Mouse (Mus musculus): ENCODE measurements at regions not wholly inside any gene's neighbourhood (a gene's known extent, or its start where the extent isn't known, plus 50 kb on each side); places are given as distances from the start of the nearest gene placed in this dataset.

DNA sequence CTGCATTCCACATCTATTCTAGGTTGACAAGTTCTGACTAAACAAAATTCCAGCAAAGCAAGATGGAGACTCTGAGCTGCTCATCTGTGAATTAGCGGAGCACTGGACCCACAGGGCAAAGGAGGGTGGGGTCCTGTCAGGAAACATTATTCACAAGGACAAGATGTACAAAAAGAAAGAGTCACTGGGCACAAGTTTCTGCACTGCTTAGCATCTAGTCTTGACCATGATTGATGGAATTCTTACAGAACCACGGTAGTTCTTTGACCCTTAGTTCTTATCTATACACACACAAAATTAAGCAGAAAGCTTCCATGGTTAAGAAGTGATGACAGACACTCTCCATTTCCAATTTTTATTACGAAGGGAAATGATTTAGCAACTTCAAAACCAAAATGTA, 267.6 kb downstream of the Mreg start:
- no peak overlapping the region for H3K4me2 ChIP-seq (replicated peaks)
- WGBS = 82% methylated on average over 3 of the region's 3 CpGs
- H3K36me3 ChIP-seq = no peaks in the 10 kb centered on the region
- no peaks in the 10 kb centered on the region for H3K9me3 ChIP-seq
- ATAC-seq (ENCODE audit: insufficient number of reproducible peaks, insufficient read depth, low FRiP score, low TSS enrichment) = no peak
- H3K27ac ChIP-seq = no peak overlapping the region
- H3K9ac ChIP-seq = no peak overlapping the region
- no peaks in the 10 kb centered on the region for H3K27me3 ChIP-seq
- no peak overlapping the region for H3K4me3 ChIP-seq
- H3K4me1 ChIP-seq = no peaks in the 10 kb centered on the region

DNA sequence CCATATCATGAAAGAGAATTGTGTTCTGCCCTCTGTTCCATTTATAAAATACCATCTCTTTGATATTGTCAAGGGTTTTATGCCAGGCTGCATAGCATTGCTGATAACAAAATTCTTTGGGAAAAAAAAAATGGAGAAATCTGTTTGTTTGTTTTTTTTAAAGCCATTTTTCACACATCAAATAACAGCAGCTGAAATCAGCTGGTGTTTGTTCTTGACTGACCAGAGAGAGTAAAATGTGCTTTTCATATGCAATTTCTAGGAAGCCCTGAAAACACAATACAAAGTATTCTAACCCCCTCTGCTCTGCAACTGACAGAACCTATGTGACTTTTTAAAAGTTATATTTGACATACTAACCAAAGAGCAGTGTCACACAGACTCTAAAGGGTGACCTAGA, 270.0 kb downstream of the Mreg start:
- no peak overlapping the region for H3K27ac ChIP-seq
- H3K9ac ChIP-seq = no peak overlapping the region
- H3K4me1 ChIP-seq = peaks cover under 1% of the 10 kb centered on the region; the same call in 1 of the 2 replicates
- no peaks in the 10 kb centered on the region for H3K27me3 ChIP-seq
- no peak overlapping the region for H3K4me3 ChIP-seq
- ATAC-seq (ENCODE audit: insufficient number of reproducible peaks, insufficient read depth, low FRiP score, low TSS enrichment) = no peak
- H3K9me3 ChIP-seq = no peaks in the 10 kb centered on the region
- no peaks in the 10 kb centered on the region for H3K36me3 ChIP-seq
- no peak overlapping the region for H3K4me2 ChIP-seq (replicated peaks)

DNA sequence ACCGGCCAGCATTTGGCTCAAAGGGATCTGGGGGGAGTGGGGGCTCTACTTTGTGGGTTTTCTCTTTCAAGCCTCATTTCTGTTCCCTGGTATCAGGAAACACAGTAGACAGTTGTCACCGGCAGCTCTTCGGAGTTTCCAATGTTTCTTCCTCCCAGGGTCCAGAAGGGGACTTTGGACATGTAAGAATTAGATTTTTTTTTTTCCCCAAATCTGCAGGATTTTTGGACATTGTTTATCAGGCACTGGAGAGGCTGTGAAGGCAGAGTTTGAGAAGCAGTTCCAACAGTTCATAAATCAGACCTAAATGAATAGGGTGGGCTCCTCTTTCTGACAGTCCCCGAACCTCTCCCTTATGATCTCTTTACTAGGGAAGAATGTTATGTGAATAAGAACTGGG, 270.4 kb downstream of the Mreg start:
- Histone ChIP-seq H3K27me3 (no peaks in the 10 kb centered on the region), H3K4me2 (replicated peaks) (no peak overlapping the region), H3K36me3 (no peaks in the 10 kb centered on the region), H3K4me1 (peaks cover 5% of the 10 kb centered on the region; the same call in 1 of the 2 replicates), H3K4me3 (no peak overlapping the region), H3K9me3 (no peaks in the 10 kb centered on the region), H3K9ac (no peak overlapping the region), H3K27ac (no peak overlapping the region)
- no peak for ATAC-seq (ENCODE audit: insufficient number of reproducible peaks, insufficient read depth, low FRiP score, low TSS enrichment)
- WGBS = 72% methylated on average over 4 of the region's 4 CpGs

DNA sequence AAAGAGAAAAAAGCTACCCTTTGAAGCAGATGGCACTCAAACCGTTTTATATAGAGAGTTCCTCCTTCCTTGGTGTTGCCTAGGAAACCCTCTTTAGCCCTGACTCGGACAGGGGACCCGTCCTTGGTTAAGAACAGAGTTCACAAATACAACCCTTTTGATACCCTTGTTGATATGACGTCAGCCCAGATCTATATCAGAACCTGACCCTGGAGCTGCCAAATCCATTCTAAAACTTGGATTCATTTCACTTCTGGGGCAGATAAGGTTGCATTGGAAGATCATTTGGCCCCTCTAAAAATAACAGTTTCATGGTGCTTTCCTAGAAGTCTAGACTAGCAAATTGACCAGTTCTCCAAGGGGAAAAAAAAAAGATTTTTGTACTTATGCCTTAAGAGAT, 271.2 kb downstream of the Mreg start:
- no peak overlapping the region for H3K27ac ChIP-seq
- 45% methylated on average over 4 of the region's 4 CpGs for WGBS

DNA sequence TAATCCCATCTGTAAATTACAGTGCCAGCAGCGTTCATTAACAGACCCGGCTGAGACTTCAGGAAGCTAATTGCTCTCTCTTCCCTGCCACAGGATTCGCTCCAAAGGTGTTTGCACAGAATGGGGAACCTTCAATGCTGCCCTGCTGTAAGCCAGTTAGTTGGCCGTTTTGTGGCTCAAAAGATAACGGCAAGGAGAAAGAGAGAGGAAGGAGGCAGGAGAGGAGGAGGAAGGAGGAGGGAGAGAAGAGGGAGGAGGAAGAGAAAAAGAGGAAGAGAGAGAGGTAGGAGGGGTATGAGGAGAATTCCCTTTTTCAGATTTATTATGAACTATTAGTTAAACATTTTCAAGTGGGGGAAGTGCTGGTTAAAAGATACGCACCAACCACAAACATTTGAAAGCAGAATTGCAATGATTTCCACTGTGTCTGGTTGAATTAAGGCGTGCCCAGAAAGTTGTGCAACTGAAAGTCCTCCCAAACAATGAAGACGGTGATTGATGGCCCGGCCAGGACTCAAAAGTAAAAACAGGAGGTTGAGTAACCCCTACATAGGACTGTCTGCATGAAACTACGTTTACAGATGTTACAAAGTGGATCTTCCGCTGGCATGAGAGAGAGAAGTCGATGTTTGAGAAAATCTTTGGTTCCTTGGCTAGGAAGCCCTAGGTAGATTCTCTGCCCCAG, 273.6 kb downstream of the Mreg start:
- Histone ChIP-seq H3K4me1 (peaks cover 7% of the 10 kb centered on the region; the same call in 1 of the 2 replicates), H3K4me2 (replicated peaks) (no peak overlapping the region), H3K27me3 (no peaks in the 10 kb centered on the region), H3K36me3 (no peaks in the 10 kb centered on the region), H3K9ac (no peak overlapping the region), H3K27ac (no peak overlapping the region), H3K9me3 (no peaks in the 10 kb centered on the region), H3K4me3 (no peak overlapping the region)
- no peak for ATAC-seq (ENCODE audit: insufficient number of reproducible peaks, insufficient read depth, low FRiP score, low TSS enrichment)
- WGBS = 73% methylated on average over 12 of the region's 12 CpGs

More for the DNA sequence above, 271.2 kb downstream of the Mreg start:
- H3K4me1 ChIP-seq = peaks cover 7% of the 10 kb centered on the region; the same call in 1 of the 2 replicates
- no peaks in the 10 kb centered on the region for H3K9me3 ChIP-seq
- H3K27me3 ChIP-seq = no peaks in the 10 kb centered on the region
- H3K4me2 ChIP-seq (replicated peaks) = no peak overlapping the region
- no peak for ATAC-seq (ENCODE audit: insufficient number of reproducible peaks, insufficient read depth, low FRiP score, low TSS enrichment)
- no peak overlapping the region for H3K4me3 ChIP-seq
- H3K9ac ChIP-seq = no peak overlapping the region
- H3K36me3 ChIP-seq = no peaks in the 10 kb centered on the region

DNA sequence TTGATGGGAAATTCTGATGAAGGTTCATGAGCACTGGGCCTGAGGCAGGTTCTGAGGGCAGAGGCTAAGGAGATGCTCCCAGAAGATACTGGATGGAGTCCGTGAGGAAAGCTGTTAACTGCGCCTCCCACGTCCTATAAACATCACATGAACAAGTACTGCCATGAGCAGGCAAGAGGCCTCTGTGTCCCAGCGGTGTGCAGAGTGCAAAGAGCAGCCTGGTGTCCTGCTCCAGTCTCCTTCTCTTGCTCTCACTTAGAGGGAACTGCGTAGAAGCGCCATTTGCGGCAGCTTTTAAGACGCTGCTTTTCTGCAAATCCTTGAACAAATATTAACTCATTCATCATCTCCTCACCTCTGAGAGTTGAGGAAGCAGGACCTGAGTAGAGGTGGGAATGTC, 274.2 kb downstream of the Mreg start:
- Histone ChIP-seq H3K9me3 (no peaks in the 10 kb centered on the region), H3K9ac (no peak overlapping the region), H3K4me1 (peaks cover 7% of the 10 kb centered on the region; the same call in 1 of the 2 replicates), H3K36me3 (no peaks in the 10 kb centered on the region), H3K4me3 (no peak overlapping the region), H3K4me2 (replicated peaks) (no peak overlapping the region), H3K27me3 (no peaks in the 10 kb centered on the region), H3K27ac (no peak overlapping the region)
- WGBS = 70% methylated on average over 8 of the region's 8 CpGs
- ATAC-seq (ENCODE audit: insufficient number of reproducible peaks, insufficient read depth, low FRiP score, low TSS enrichment) = no peak

DNA sequence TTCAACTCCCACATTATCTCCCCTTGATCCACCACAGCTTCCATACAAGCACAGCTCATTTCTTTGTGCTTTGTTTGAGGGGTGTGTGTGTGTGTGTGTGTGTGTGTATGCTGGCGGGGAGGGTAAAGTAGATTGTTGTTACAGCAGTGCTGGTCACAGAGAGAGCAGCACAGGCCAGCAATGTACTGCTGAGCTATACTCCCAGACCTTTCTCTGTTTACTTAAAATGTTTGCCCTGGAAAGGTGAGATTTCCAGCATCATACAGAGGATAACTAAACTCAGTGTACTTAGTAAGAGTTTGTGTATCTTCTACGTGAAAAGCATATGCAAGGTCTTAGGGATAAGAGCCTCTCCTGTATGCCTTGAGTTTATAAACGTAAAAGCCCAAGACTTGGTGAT, 274.9 kb downstream of the Mreg start:
- WGBS = 71% methylated on average over 3 of the region's 3 CpGs

DNA sequence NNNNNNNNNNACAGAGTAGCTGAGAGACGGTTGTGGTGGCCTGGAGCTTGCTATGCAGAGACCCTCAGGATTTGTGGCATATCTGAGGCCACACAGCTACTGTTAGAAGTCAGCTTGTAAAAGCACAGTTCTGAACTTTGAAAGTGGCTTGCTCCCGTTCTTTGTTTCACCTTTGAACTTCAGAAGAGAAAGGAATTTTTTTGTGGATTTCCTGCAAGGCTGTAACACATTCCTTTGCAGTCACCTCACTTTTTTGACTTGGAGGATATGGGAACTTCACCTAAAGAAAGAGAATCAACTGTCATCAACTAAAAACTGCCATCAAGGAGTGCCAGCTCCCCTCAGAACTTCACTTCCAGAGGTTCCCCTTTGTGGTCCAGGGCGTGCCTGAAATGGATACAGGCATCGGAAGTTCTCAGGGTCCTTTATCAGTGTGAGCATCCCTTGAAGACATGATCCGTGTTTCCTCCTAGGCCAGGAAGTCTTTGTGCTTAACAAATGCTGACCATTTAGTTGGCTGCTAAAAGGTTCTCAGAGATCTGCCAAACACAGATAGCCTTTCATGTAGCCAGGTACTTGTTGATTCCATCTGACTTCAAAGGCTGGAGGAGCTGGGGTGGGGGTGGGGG, 275.5 kb downstream of the Mreg start:
- no peaks in the 10 kb centered on the region for H3K36me3 ChIP-seq
- WGBS = 42% methylated on average over 5 of the region's 5 CpGs
- H3K9me3 ChIP-seq = no peaks in the 10 kb centered on the region
- H3K27me3 ChIP-seq = no peaks in the 10 kb centered on the region
- H3K27ac ChIP-seq = no peak overlapping the region
- ATAC-seq (ENCODE audit: insufficient number of reproducible peaks, insufficient read depth, low FRiP score, low TSS enrichment) = no peak
- no peak overlapping the region for H3K4me2 ChIP-seq (replicated peaks)
- peaks cover 7% of the 10 kb centered on the region; the same call in 1 of the 2 replicates for H3K4me1 ChIP-seq
- no peak overlapping the region for H3K4me3 ChIP-seq
- H3K9ac ChIP-seq = no peak overlapping the region

More for the DNA sequence above, 274.9 kb downstream of the Mreg start:
- no peaks in the 10 kb centered on the region for H3K36me3 ChIP-seq
- no peaks in the 10 kb centered on the region for H3K27me3 ChIP-seq
- peaks cover 7% of the 10 kb centered on the region; the same call in 1 of the 2 replicates for H3K4me1 ChIP-seq
- H3K9ac ChIP-seq = no peak overlapping the region
- ATAC-seq (ENCODE audit: insufficient number of reproducible peaks, insufficient read depth, low FRiP score, low TSS enrichment) = no peak
- H3K4me2 ChIP-seq (replicated peaks) = no peak overlapping the region
- H3K27ac ChIP-seq = no peak overlapping the region
- H3K9me3 ChIP-seq = no peaks in the 10 kb centered on the region
- H3K4me3 ChIP-seq = no peak overlapping the region

DNA sequence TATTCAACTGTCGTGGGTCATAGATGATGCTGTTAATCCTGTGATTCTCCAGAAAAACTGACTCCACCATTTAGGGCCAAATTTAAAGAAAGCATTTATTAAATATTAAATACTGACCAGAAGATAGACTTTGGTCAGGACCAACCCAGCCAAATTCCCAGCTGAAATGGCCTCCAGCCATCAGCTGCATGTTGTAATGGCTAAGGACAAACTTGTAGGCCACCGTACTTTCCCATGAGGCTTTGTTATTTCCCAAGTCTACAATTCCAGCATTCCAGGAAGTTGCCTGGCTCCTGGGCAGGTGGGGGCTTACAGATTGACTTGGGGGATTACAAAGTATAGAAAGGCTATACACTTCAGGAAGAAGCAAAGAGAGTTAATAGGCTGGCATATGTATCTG, 272.5 kb upstream of the Fn1 start:
- H3K27ac ChIP-seq = no peak overlapping the region
- no peaks in the 10 kb centered on the region for H3K27me3 ChIP-seq
- no peak for ATAC-seq (ENCODE audit: insufficient number of reproducible peaks, insufficient read depth, low FRiP score, low TSS enrichment)
- no peaks in the 10 kb centered on the region for H3K9me3 ChIP-seq
- H3K4me1 ChIP-seq = no peaks in the 10 kb centered on the region
- WGBS = 93% methylated on average over 2 of the region's 2 CpGs
- H3K36me3 ChIP-seq = no peaks in the 10 kb centered on the region
- H3K4me3 ChIP-seq = no peak overlapping the region
- H3K4me2 ChIP-seq (replicated peaks) = no peak overlapping the region
- no peak overlapping the region for H3K9ac ChIP-seq

DNA sequence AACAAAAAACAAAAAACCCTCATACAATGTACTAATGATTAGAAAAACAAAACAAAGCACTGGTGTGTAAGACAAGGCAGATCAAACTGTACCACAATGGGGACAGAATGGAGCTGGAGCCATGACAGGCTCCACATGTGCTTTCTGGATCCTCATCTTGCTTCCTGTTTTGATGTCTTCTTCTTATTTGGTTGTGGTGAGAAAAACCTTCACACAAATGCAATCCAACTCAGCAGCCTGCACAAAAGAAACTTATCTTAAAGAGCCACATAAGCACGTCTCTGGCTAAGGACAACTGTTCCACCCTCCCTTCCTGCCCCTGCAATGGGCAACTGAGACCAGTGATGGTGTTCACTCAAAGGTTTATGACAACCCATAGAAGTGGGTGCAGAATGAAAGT, 271.9 kb upstream of the Fn1 start:
- no peak overlapping the region for H3K9ac ChIP-seq
- H3K4me1 ChIP-seq = no peaks in the 10 kb centered on the region
- H3K27me3 ChIP-seq = no peaks in the 10 kb centered on the region
- no peaks in the 10 kb centered on the region for H3K9me3 ChIP-seq
- no peak for ATAC-seq (ENCODE audit: insufficient number of reproducible peaks, insufficient read depth, low FRiP score, low TSS enrichment)
- no peak overlapping the region for H3K27ac ChIP-seq
- no peak overlapping the region for H3K4me2 ChIP-seq (replicated peaks)
- no peak overlapping the region for H3K4me3 ChIP-seq
- no peaks in the 10 kb centered on the region for H3K36me3 ChIP-seq
- WGBS = 79% methylated on average over 1 of the region's 1 CpGs

DNA sequence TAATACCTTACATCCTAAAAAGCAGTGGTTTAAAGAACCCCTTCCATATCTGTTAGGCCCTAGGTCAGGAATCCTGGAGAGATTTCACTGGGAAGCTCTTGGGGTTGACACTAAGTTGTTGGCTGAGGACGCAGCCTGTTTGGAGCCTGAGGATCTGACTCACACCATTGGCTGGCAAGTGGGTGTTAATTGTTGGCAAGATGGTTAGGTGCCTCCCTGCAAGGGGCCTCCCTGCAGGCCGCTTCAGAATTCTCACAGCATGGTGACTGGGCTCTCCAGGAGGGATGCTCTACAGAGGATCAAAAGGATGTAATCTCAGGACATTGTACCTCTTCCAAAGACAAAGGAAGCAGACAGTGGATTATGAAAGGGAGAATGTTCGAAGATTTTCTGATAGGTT, 270.7 kb upstream of the Fn1 start:
- Histone ChIP-seq H3K9ac (no peak overlapping the region), H3K4me3 (no peak overlapping the region), H3K4me1 (no peaks in the 10 kb centered on the region), H3K9me3 (no peaks in the 10 kb centered on the region), H3K4me2 (replicated peaks) (no peak overlapping the region), H3K27ac (no peak overlapping the region), H3K27me3 (no peaks in the 10 kb centered on the region), H3K36me3 (no peaks in the 10 kb centered on the region)
- no peak for ATAC-seq (ENCODE audit: insufficient number of reproducible peaks, insufficient read depth, low FRiP score, low TSS enrichment)
- 51% methylated on average over 3 of the region's 3 CpGs for WGBS

DNA sequence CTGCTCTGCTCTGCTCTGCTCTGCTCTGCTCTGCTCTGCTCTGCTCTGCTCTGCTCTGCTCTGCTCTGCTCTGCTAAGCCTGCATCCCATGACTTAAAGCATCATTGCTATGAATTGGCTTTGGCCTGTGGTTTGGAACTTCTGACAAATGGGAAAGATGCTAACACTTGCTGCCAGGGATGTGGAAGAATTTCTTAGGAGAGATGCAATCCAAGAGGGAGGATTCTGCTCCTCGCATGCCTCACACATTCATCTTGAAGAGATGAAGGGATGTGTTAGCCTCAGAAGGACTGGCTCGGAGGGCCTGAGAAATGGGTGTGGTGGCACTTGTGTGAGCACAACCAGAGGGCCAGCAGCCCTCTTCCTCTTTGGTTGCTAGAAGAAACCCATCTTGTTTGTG, 268.5 kb upstream of the Fn1 start:
- H3K4me2 ChIP-seq (replicated peaks) = no peak overlapping the region
- 90% methylated on average over 2 of the region's 2 CpGs for WGBS

More for the DNA sequence above, 268.5 kb upstream of the Fn1 start:
- H3K9me3 ChIP-seq = no peaks in the 10 kb centered on the region
- H3K4me3 ChIP-seq = no peak overlapping the region
- no peak overlapping the region for H3K27ac ChIP-seq
- no peaks in the 10 kb centered on the region for H3K27me3 ChIP-seq
- no peak overlapping the region for H3K9ac ChIP-seq
- no peak for ATAC-seq (ENCODE audit: insufficient number of reproducible peaks, insufficient read depth, low FRiP score, low TSS enrichment)
- no peaks in the 10 kb centered on the region for H3K36me3 ChIP-seq
- no peaks in the 10 kb centered on the region for H3K4me1 ChIP-seq
